Mouse (Mus musculus) spleen, adult 2 months (tissue): Measurements from ENCODE around the gene Kif16b. TPM values are rescaled to one million over a fixed set of nuclear protein-coding genes. Genes with fewer than 3 reads are reported as not detected.

Experiments
- DNase-seq, 2 experiments: peaks; one replicate each; pipeline versions ENCODE4 v3.0.0 to v3.0.0-alpha.2; 2012 to 2021; ENCODE audit warnings: low spot score in 2 of 2, low read depth in 1 of 2
- H3K27ac ChIP-seq: fragments of 200-500 bp; 2 replicates; pipeline ENCODE4 v1.5.1; 2012; ENCODE audit warnings: low read length, inconsistent platforms; ENCODE audit not compliant: insufficient read depth
- H3K27me3 ChIP-seq: fragments of 200-500 bp; 2 replicates; pipeline ENCODE4 v1.6.1; 2012; ENCODE audit warnings: mild to moderate bottlenecking, moderate library complexity, low read length, inconsistent platforms; ENCODE audit not compliant: control insufficient read depth, insufficient read depth
- H3K36me3 ChIP-seq: fragments of 200-500 bp; 2 replicates; pipeline ENCODE4 v1.6.1; 2012; ENCODE audit warnings: mild to moderate bottlenecking, low read length, inconsistent platforms; ENCODE audit not compliant: control insufficient read depth, insufficient read depth
- H3K4me1 ChIP-seq: fragments of 200-500 bp; 2 replicates; pipeline ENCODE4 v1.6.1; 2011; ENCODE audit warnings: inconsistent platforms; ENCODE audit not compliant: control insufficient read depth, insufficient read depth, insufficient read length
- H3K4me3 ChIP-seq: fragments of 200-500 bp; 2 replicates; pipeline ENCODE4 v1.5.1; 2011; ENCODE audit warnings: mild to moderate bottlenecking, inconsistent platforms; ENCODE audit not compliant: insufficient read depth, insufficient read length; ENCODE audit errors: extremely low read depth
- CTCF ChIP-seq: fragments of 200-500 bp; IDR thresholded peaks from 2 replicates; pipeline ENCODE4 v1.5.1; 2011; ENCODE audit warnings: mild to moderate bottlenecking, inconsistent platforms; ENCODE audit not compliant: insufficient read depth, insufficient read length, insufficient replicate concordance; ENCODE audit errors: extremely low read depth
- POLR2A ChIP-seq: fragments of 200-500 bp; IDR thresholded peaks from 2 replicates; pipeline ENCODE4 v1.6.1; 2011; ENCODE audit warnings: low read depth, low read length, inconsistent platforms
- WGBS: fragments of 180-500 bp; shearing (Covaris S2); methylation state at CpG from one replicate; pipeline ENCODE4 v1.1.7; 2018; 5-methylcytosine and 5-hydroxymethylcytosine counted together
- polyA plus RNA-seq: library from polyadenylated mRNA; depleted of rRNA; stranded (reverse); fragments of >200 nt; gene quantifications from 2 replicates; pipeline ENCODE4 v1.2.3, GENCODE M21; 2012

Kif16b gene
- polyA plus RNA-seq, 1 experiment, result 5.6 TPM

DNA sequence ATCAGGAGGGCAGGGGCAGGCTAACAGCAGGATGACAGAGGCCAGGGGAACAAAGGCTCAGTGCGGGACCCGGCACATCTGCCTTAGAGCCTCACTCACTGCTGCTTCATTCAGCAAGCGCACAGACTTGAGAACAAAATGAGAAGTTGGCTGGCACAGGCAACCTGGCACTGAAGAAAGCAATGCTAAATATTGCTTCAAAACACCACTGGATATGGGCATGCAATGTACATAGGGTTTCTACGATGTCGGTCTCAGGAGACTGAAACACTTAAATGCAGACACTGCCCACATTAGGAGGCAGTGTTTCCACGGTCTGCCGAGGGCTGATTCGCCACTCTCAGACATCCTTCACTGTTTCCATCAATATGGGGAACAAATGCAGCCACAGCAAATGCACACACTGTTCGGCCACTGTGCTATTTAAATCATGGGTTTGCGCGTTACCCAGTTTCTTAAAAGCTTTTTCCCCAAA is 131.6 kb downstream of the Kif16b start:
- no peak overlapping the region for H3K27ac ChIP-seq
- H3K27me3 ChIP-seq, result no peaks in the 10 kb centered on the region
- 93% methylated on average over 11 of the region's 11 CpGs for WGBS
- TF ChIP-seq CTCF (no peak), POLR2A (no peak)
- no peaks in the 10 kb centered on the region for H3K4me1 ChIP-seq
- DNase-seq, result no peak
- no peaks in the 10 kb centered on the region for H3K36me3 ChIP-seq
- H3K4me3 ChIP-seq, result no peak overlapping the region

DNA sequence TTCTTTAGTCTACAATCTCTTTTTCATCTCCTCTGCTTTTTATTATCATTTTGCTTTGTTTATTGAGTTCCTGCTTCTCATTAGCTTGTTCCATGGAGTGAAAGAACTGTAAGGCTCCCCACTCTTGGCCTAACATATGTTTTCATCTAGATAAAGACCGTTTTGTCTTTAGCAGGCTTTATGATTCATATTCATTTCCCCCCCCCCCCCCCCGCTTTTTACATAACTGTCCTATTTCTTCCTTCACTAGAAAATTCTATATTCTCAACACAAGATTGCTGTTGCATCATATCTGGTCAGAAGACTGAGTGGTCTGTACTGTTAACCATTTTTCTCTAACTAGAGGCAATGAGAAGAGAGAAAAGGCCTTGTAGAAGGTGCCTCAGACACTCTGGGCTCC is 137.1 kb downstream of the Kif16b start:
- H3K4me3 ChIP-seq, result no peak overlapping the region
- H3K27me3 ChIP-seq, result no peaks in the 10 kb centered on the region
- WGBS, result 75% methylated on average over 2 of the region's 2 CpGs
- no peak for TF ChIP-seq CTCF
- TF ChIP-seq POLR2A, result no peak
- no peaks in the 10 kb centered on the region for H3K36me3 ChIP-seq
- H3K4me1 ChIP-seq, result no peaks in the 10 kb centered on the region
- no peak for DNase-seq
- no peak overlapping the region for H3K27ac ChIP-seq

DNA sequence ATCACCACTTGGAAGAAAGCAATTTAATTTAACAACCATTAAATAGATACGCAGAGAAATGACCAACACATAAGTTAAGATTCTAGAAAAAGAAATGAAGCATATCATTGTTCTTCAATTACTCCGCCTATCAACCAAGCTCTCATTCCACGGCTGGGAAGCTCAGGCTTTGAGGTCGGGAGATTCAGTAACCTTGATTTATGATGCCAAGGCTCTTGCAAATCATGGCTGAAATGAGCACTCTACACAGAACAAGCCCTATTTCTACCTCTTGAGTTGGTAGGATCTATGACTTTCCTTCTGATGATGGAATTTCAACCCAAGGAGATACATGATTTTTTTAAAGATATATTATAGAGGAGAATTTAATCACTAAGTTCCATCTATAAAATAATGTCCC is 140.5 kb downstream of the Kif16b start:
- H3K36me3 ChIP-seq, result no peaks in the 10 kb centered on the region
- WGBS, result 85% methylated on average over 4 of the region's 4 CpGs

DNA sequence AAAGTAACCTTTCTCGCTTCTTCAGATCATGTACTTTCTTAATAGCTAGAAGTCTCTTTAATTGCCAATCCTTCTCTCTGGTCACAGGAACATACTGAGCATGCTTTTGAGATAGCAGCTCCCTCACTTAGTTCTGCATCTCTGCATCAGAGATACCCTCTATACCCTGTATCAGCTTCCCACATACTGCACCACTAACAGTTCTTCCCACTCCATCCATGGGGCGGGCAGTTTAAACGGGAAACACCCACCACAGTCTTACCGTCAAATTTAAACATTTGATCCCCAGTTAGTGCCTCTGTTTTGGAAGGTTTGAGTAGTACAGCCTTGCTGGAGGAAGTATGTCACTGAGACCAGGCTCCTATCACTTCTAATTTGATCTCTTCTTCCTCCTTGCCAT is 142.1 kb downstream of the Kif16b start:
- no peak for DNase-seq
- no peak overlapping the region for H3K4me3 ChIP-seq
- H3K36me3 ChIP-seq, result peaks cover 1% of the 10 kb centered on the region
- no peaks in the 10 kb centered on the region for H3K4me1 ChIP-seq
- 95% methylated on average over 4 of the region's 4 CpGs for WGBS
- no peak overlapping the region for H3K27ac ChIP-seq
- TF ChIP-seq CTCF (no peak), POLR2A (no peak)
- no peaks in the 10 kb centered on the region for H3K27me3 ChIP-seq

More for the DNA sequence above, 140.5 kb downstream of the Kif16b start:
- H3K27ac ChIP-seq, result no peak overlapping the region
- H3K27me3 ChIP-seq, result no peaks in the 10 kb centered on the region
- H3K4me3 ChIP-seq, result no peak overlapping the region
- H3K4me1 ChIP-seq, result no peaks in the 10 kb centered on the region
- no peak for DNase-seq
- no peak for TF ChIP-seq POLR2A

DNA sequence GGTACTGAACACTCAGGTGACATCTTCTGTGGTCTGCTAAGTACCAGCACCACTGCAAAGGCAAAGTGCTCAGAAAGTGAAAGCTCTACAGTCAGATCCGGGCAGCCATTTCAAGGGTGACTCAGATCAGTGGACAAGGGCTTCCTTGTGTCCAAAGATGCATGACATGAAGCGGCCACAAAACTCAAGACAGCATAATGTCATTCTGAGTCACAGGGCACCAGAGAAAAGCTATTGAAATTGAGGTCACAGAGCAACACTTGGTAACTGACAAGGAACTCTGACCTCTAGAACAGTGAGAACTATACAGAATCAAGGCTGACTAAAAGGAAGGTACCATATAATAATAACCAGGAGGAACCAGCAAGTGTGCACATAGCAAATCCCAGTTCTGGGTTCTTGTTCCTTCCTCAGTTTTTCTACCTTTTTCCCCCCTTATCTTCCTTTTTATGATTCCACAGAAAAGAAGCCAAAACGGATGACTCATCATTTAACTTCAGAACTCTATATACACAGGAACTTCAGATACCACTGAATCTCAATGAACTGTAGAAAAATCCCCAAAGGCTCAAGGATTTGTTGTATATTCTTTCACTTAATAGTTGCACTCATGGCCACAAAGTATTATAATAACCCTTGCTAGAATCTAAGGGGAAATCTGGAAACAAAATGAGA is 143.1 kb downstream of the Kif16b start:
- WGBS, result 80% methylated on average over 3 of the region's 3 CpGs
- TF ChIP-seq CTCF, result no peak
- TF ChIP-seq POLR2A, result no peak
- no peak overlapping the region for H3K4me3 ChIP-seq
- DNase-seq, result no peak
- no peak overlapping the region for H3K27ac ChIP-seq
- H3K4me1 ChIP-seq, result no peaks in the 10 kb centered on the region
- H3K36me3 ChIP-seq, result peaks cover 1% of the 10 kb centered on the region
- no peaks in the 10 kb centered on the region for H3K27me3 ChIP-seq

DNA sequence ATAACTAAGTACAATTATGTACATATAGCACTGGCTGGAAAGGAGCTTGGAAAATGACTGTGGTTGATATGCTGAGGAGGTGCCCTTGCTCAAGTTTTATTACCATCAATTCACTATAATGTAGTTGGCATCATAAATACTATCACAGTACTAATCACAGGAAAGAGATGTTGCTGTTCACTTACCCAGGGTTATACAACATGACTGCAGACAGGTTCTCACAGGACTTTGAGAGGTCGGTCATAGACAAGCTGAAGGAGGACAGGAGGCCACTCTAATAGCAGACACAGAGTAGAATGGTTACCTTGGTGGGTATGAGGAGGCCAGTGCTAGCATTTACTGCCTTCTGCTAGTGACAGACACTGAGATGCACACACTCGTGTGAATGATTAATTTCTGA is 162.0 kb downstream of the Kif16b start:
- WGBS, result 85% methylated on average over 2 of the region's 2 CpGs
- peaks cover 1% of the 10 kb centered on the region; the same call in 1 of the 2 replicates for H3K36me3 ChIP-seq
- no peak overlapping the region for H3K27ac ChIP-seq
- TF ChIP-seq POLR2A, result no peak
- no peak for TF ChIP-seq CTCF
- no peak for DNase-seq
- no peaks in the 10 kb centered on the region for H3K4me1 ChIP-seq
- no peak overlapping the region for H3K4me3 ChIP-seq
- H3K27me3 ChIP-seq, result no peaks in the 10 kb centered on the region

- H3K27me3 ChIP-seq, result no peaks in the 10 kb centered on the region
- no peak for DNase-seq
- TF ChIP-seq POLR2A (no peak), CTCF (no peak)
- no peak overlapping the region for H3K4me3 ChIP-seq
- H3K27ac ChIP-seq, result no peak overlapping the region
- no peaks in the 10 kb centered on the region for H3K4me1 ChIP-seq
- 92% methylated on average over 2 of the region's 2 CpGs for WGBS
- H3K36me3 ChIP-seq, result peaks cover 1% of the 10 kb centered on the region; the same call in 1 of the 2 replicates
These were observed 162.8 kb downstream of the Kif16b start for GRCm38 (mm10) chr2:142738488-142738887.
